22 mouse cellular contexts compared by ENCODE assay signal in the genomic region with DNA sequence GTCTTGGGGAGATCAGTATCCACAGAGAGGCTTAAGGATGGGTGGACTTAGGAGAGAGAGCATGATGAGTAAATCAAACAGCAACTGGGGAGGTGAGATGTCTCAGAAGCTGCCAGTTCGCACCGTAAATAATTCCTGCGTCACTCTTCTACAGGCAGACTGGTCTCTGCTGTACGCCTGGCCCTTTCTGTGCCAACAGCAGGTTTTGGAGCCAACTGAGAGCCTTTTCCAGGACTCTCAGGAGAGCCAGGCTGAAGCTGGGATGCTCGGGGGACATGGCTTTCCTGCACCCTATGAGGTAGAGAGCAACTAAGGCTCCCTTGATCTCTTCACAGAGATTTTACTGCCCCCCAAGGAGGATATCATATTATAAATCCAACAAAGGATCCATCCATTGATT.
A peak's percentile ranks its signal among the peaks of the same experiment; 100 is the strongest.
DNase-seq lines count a peak whose midpoint lies in the region; ATAC-seq and TF ChIP-seq lines count a peak whose summit lies in the region.
"Had no signal": no experiment of that assay in that cellular context is flagged by ENCODE, and none has a peak within 500 bp of the region (broad histone marks: within the 10 kb centered on the region; RNA-seq: fewer than 3 reads in every experiment).

No protein-coding gene starts in this region.

- DNase-seq in cerebellum, postnatal 10 days, result peak; percentile 52 to 62
- DNase-seq in cerebellum, adult 11 months, result no peak
- peak; percentile 29 for DNase-seq in forebrain, embryonic 11.5 days (ENCODE audit: low spot score)
- DNase-seq in testis, postnatal 14 days (ENCODE audit: low spot score), result no peak
- DNase-seq: adrenal gland, adult 8-10 months; adrenal gland, postnatal 14 days; adrenal gland, postnatal 36 days; B cell, adult 2 months; cerebellum, adult 2 months; cerebellum, adult 9-10 months; cerebellum, postnatal 25 days; forebrain, postnatal 0 days had no signal

- no peak overlapping the region for H3K4me2 ChIP-seq in forebrain, embryonic 11.5 days (ENCODE audit: low read depth, low read length, severe bottlenecking)
- no peak overlapping the region for H3K4me2 ChIP-seq in forebrain, embryonic 12.5 days
- H3K4me2 ChIP-seq: embryonic facial prominence, embryonic 12.5 days; forebrain, embryonic 13.5 days; forebrain, embryonic 15.5 days had no signal

- no peaks in the 10 kb centered on the region for H3K36me3 ChIP-seq in forebrain, embryonic 11.5 days (ENCODE audit: control insufficient read depth, insufficient read depth, low read length)
- H3K36me3 ChIP-seq in forebrain, embryonic 12.5 days (replicated peaks), result no peaks in the 10 kb centered on the region
- no peaks in the 10 kb centered on the region for H3K36me3 ChIP-seq in testis, adult 2 months (ENCODE audit: control insufficient read depth, insufficient read depth, low read length)
- H3K36me3 ChIP-seq: embryonic facial prominence, embryonic 10.5 days; embryonic facial prominence, embryonic 12.5 days; forebrain, embryonic 15.5 days; G1E had no signal

- TF ChIP-seq CTCF in testis, adult 2 months (IDR thresholded peaks at IDR 0.05; ENCODE audit: control insufficient read depth, insufficient read depth, insufficient replicate concordance, low read depth, low read length), result no peak

- H3K4me3 ChIP-seq in forebrain, embryonic 11.5 days (ENCODE audit: low read depth, low read length), result no peak overlapping the region
- no peak overlapping the region for H3K4me3 ChIP-seq in forebrain, embryonic 12.5 days (replicated peaks)
- peak overlapping the region; percentile 2; the same call in 1 of the 2 replicates for H3K4me3 ChIP-seq in testis, adult 2 months (ENCODE audit: control insufficient read depth, low read depth, low read length)
- H3K4me3 ChIP-seq: embryonic facial prominence, embryonic 10.5 days; embryonic facial prominence, embryonic 12.5 days; forebrain, embryonic 13.5 days; forebrain, embryonic 15.5 days had no signal

- ATAC-seq in forebrain, embryonic 11.5 days (replicated peaks; ENCODE audit: low FRiP score), result no peak
- no peak for ATAC-seq in forebrain, embryonic 12.5 days (ENCODE audit: low FRiP score)
- ATAC-seq: activated CD4-positive, CD25-positive, alpha-beta regulatory T cell, adult 4 months; CD4-positive, CD25-positive, alpha-beta regulatory T cell, adult 4 months; forebrain, embryonic 13.5 days; forebrain, embryonic 15.5 days; forebrain, postnatal 0 days; Patski had no signal

- WGBS in forebrain, embryonic 11.5 days, result 83% methylated on average over 5 of the region's 5 CpGs
- 91% methylated on average over 5 of the region's 5 CpGs for WGBS in forebrain, embryonic 12.5 days

- TF ChIP-seq POLR2A in testis, adult 2 months (IDR thresholded peaks at IDR 0.05; ENCODE audit: control insufficient read depth, low read depth, low read length), result no peak

- no peaks in the 10 kb centered on the region for H3K9me3 ChIP-seq in forebrain, embryonic 11.5 days (ENCODE audit: control insufficient read depth, low read length)
- no peaks in the 10 kb centered on the region for H3K9me3 ChIP-seq in forebrain, embryonic 12.5 days
- H3K9me3 ChIP-seq: forebrain, embryonic 15.5 days had no signal

- H3K27ac ChIP-seq in forebrain, embryonic 11.5 days (ENCODE audit: low read depth, low read length), result no peak overlapping the region
- H3K27ac ChIP-seq in forebrain, embryonic 12.5 days, result no peak overlapping the region
- no peak overlapping the region for H3K27ac ChIP-seq in testis, adult 2 months (ENCODE audit: control insufficient read depth, insufficient read depth, low read depth, low read length)
- H3K27ac ChIP-seq: embryonic facial prominence, embryonic 10.5 days; embryonic facial prominence, embryonic 12.5 days; forebrain, embryonic 13.5 days; forebrain, embryonic 15.5 days had no signal

- no peaks in the 10 kb centered on the region for H3K27me3 ChIP-seq in forebrain, embryonic 11.5 days (ENCODE audit: control insufficient read depth, insufficient read depth, low read length)
- no peaks in the 10 kb centered on the region for H3K27me3 ChIP-seq in forebrain, embryonic 12.5 days
- H3K27me3 ChIP-seq in testis, adult 2 months (ENCODE audit: control insufficient read depth, insufficient read depth, low read length), result no peaks in the 10 kb centered on the region
- H3K27me3 ChIP-seq: embryonic facial prominence, embryonic 12.5 days; forebrain, embryonic 13.5 days; forebrain, embryonic 15.5 days had no signal

- H3K9ac ChIP-seq in forebrain, embryonic 11.5 days (ENCODE audit: low read length), result no peak overlapping the region
- no peak overlapping the region for H3K9ac ChIP-seq in forebrain, embryonic 12.5 days
- H3K9ac ChIP-seq: embryonic facial prominence, embryonic 12.5 days; forebrain, embryonic 13.5 days; forebrain, embryonic 15.5 days; forebrain, postnatal 0 days had no signal

- no peaks in the 10 kb centered on the region for H3K4me1 ChIP-seq in forebrain, embryonic 11.5 days (replicated peaks; ENCODE audit: control insufficient read depth, insufficient read depth, low read length)
- H3K4me1 ChIP-seq in forebrain, embryonic 12.5 days, result no peaks in the 10 kb centered on the region
- no peaks in the 10 kb centered on the region for H3K4me1 ChIP-seq in testis, adult 2 months (ENCODE audit: control insufficient read depth, insufficient read depth, low read length)
- H3K4me1 ChIP-seq: forebrain, embryonic 13.5 days had no signal

Comparison
In these comparisons a context has a peak if more than half of its experiments do, and no peak if none do; other contexts are left out.
1. DNase-seq: peak in cerebellum, postnatal 10 days (2 of 2) and forebrain, embryonic 11.5 days (single experiment); none in cerebellum, adult 11 months (single experiment) and testis, postnatal 14 days (single experiment).